In the genomic region with DNA sequence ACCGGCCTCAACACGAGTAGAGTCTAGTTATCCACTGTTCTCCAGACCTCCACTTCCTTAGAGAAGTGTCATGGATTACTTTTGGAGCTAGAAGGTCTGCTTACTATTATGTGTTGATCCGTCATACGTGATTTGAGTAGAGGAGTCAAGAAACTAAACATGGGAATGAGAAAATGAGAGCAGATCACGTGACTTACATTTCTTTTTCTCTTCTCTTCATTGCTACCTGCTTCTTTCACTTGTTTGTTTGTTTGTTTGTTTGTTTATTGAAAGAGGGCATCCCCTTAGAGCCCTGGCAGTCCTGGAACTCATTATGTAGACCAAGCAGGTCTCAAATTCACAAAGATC, we compare ENCODE assay signal across 24 mouse cellular contexts. TPM values are rescaled to one million over a fixed set of nuclear protein-coding genes. Genes with fewer than 3 reads are reported as not detected.
DNase-seq lines count a peak whose midpoint lies in the region; ATAC-seq and TF ChIP-seq lines count a peak whose summit lies in the region.
"Had no signal": no experiment of that assay in that cellular context is flagged by ENCODE, and none has a peak within 500 bp of the region (broad histone marks: within the 10 kb centered on the region; RNA-seq: fewer than 3 reads in every experiment).

No protein-coding gene starts in this region.

- no peak for TF ChIP-seq RAD21 in CH12.LX (IDR thresholded peaks at IDR 0.05; ENCODE audit: low read depth, low read length)

- 0 out of 2 replicates have a peak overlapping the region, but pooled peaks have one; percentile 24 for H3K9ac ChIP-seq in kidney, embryonic 16.5 days (replicated peaks; ENCODE audit: low read length)
- no peak overlapping the region for H3K9ac ChIP-seq in CH12.LX (ENCODE audit: insufficient read depth, low read depth)
- H3K9ac ChIP-seq: embryonic facial prominence, embryonic 12.5 days; forebrain, embryonic 13.5 days; heart, embryonic 15.5 days; hindbrain, embryonic 13.5 days had no signal

- in situ Hi-C loops in CH12.LX (cut with MboI; ENCODE audit: low pct_ligation_motif_present, low pct_unique_long_range_greater_than_20kb, low sequenced_read_pairs), result loop anchor here (10.0 kb wide), 1 partner anchor 302 kb away; no protein-coding TSS in a partner anchor

- no peak for TF ChIP-seq EP300 in CH12.LX (IDR thresholded peaks at IDR 0.05; ENCODE audit: low read length)

- H3K4me1 ChIP-seq in kidney, embryonic 16.5 days (ENCODE audit: insufficient read depth, low read length), result no peaks in the 10 kb centered on the region
- peaks cover 5 to 18% of the 10 kb centered on the region in 2 experiments; a peak in 3 of 4 replicates for H3K4me1 ChIP-seq in CH12.LX (ENCODE audit: control insufficient read depth in 1 of 2, insufficient read depth in 2 of 2)
- H3K4me1 ChIP-seq: forebrain, embryonic 13.5 days; heart, embryonic 15.5 days; hindbrain, embryonic 13.5 days had no signal

- ATAC-seq in kidney, embryonic 16.5 days (ENCODE audit: low FRiP score, low TSS enrichment), result no peak

- dilution Hi-C loops in CH12.LX (cut with MboI; ENCODE audit: extremely low pct_ligation_motif_present, extremely low pct_unique_long_range_greater_than_20kb, low sequenced_read_pairs), result loop anchor here (25.0 kb wide), 1 partner anchor 369 kb away; a partner anchor contains a TSS

- H3K27ac ChIP-seq in kidney, embryonic 16.5 days (ENCODE audit: low read length), result no peak overlapping the region
- H3K27ac ChIP-seq in CH12.LX (ENCODE audit: insufficient read depth, low read depth), result no peak overlapping the region
- H3K27ac ChIP-seq: forebrain, embryonic 13.5 days; heart, adult 2 months; heart, embryonic 15.5 days; hindbrain, embryonic 13.5 days; hindbrain, postnatal 0 days had no signal

- H3K9me3 ChIP-seq in kidney, embryonic 16.5 days (ENCODE audit: low read length), result no peaks in the 10 kb centered on the region
- H3K9me3 ChIP-seq in CH12.LX (replicated peaks; ENCODE audit: low read length), result no peaks in the 10 kb centered on the region
- H3K9me3 ChIP-seq: embryonic facial prominence, embryonic 12.5 days; forebrain, embryonic 13.5 days; heart, embryonic 15.5 days; hindbrain, embryonic 13.5 days had no signal

- no peak overlapping the region for H3K4me3 ChIP-seq in kidney, embryonic 16.5 days (ENCODE audit: low read length)
- no peak overlapping the region for H3K4me3 ChIP-seq in CH12.LX (replicated peaks in 1 of 3; ENCODE audit: low read depth in 2 of 3, low read length in 2 of 3, poor library complexity in 1 of 3)
- H3K4me3 ChIP-seq: embryonic facial prominence, embryonic 12.5 days; forebrain, embryonic 13.5 days; heart, adult 2 months; heart, embryonic 15.5 days; hindbrain, embryonic 13.5 days had no signal

- TF ChIP-seq CTCF in CH12.LX (conservative IDR thresholded peaks at IDR 0.05 in 1 of 2, IDR thresholded peaks at IDR 0.05 in 1 of 2; ENCODE audit: low read depth in 2 of 2, low read length in 2 of 2), result no peak

- H3K79me2 ChIP-seq in CH12.LX (replicated peaks; ENCODE audit: control insufficient read depth, extremely low read depth, insufficient read depth, poor library complexity, severe bottlenecking), result no peaks in the 10 kb centered on the region

- H3K4me2 ChIP-seq in kidney, embryonic 16.5 days (replicated peaks; ENCODE audit: low read depth, low read length), result no peak overlapping the region
- peak overlapping the region; percentile 60 for H3K4me2 ChIP-seq in CH12.LX (ENCODE audit: insufficient read depth, low read depth, poor library complexity, severe bottlenecking)
- H3K4me2 ChIP-seq: embryonic facial prominence, embryonic 12.5 days; forebrain, embryonic 13.5 days; heart, embryonic 11.5 days; heart, embryonic 15.5 days; hindbrain, embryonic 13.5 days had no signal

- WGBS in kidney, embryonic 16.5 days, result 89% methylated on average over 5 of the region's 5 CpGs

- no peak for TF ChIP-seq POLR2A in CH12.LX (IDR thresholded peaks at IDR 0.05; ENCODE audit: low read depth, low read length)

- no peaks in the 10 kb centered on the region for H3K36me3 ChIP-seq in kidney, embryonic 16.5 days (ENCODE audit: insufficient read depth, low read length)
- H3K36me3 ChIP-seq in CH12.LX (replicated peaks in 1 of 2; ENCODE audit: control insufficient read depth in 1 of 2, insufficient read depth in 1 of 2, low read length in 1 of 2), result no peaks in the 10 kb centered on the region
- H3K36me3 ChIP-seq: embryonic facial prominence, embryonic 12.5 days; heart, embryonic 15.5 days; hindbrain, embryonic 13.5 days had no signal

- no peak for DNase-seq in kidney, postnatal 36 days
- DNase-seq in CH12.LX (ENCODE audit: extremely low read depth) (no peak), R1 (ENCODE audit: low read depth, low spot score) (peak; percentile 48)
- no peak for DNase-seq in embryo, embryonic 10.5 days (ENCODE audit: low spot score)
- no peak for DNase-seq in right cerebral cortex, postnatal 14 days
- no peak for DNase-seq in frontal cortex, postnatal 14 days (ENCODE audit: low spot score in 2 of 2)
- DNase-seq: adrenal gland, adult 8-10 months; adrenal gland, postnatal 36 days; cerebellum, adult 2 months; cerebellum, postnatal 10 days had no signal

- H3K27me3 ChIP-seq in kidney, embryonic 16.5 days (ENCODE audit: insufficient read depth, low read length), result no peaks in the 10 kb centered on the region
- no peaks in the 10 kb centered on the region for H3K27me3 ChIP-seq in CH12.LX (replicated peaks)
- H3K27me3 ChIP-seq: embryonic facial prominence, embryonic 12.5 days; heart, embryonic 15.5 days; Patski had no signal

TF ChIP-seq in CH12.LX, 34 proteins besides CTCF, POLR2A, EP300 and RAD21:
- peak; percentile 46 for TF ChIP-seq USF1 (IDR thresholded peaks at IDR 0.05; ENCODE audit: low read depth, low read length)
- TF ChIP-seq JUND (conservative IDR thresholded peaks at IDR 0.05; ENCODE audit: low read depth, low read length), result no peak
- peak; percentile 72 for TF ChIP-seq BHLHE40 (IDR thresholded peaks at IDR 0.05; ENCODE audit: low read depth, low read length)
- TF ChIP-seq HCFC1 (IDR thresholded peaks at IDR 0.05; ENCODE audit: low read depth, low read length), result no peak
- peak; percentile 55; the same call in 1 of the 2 replicates for TF ChIP-seq USF2 (conservative IDR thresholded peaks at IDR 0.05; ENCODE audit: low read depth, low read length)

RNA-seq across cellular contexts. Expression of a gene that starts 11.5 kb away (rescaled TPM):
- polyA plus RNA-seq in kidney, embryonic 16.5 days (2015; fragmentation: Nextera tagmentation; extraction: Ambion mirVana), result 25.4 and 26.9 TPM in 2 replicates
- total RNA-seq in CH12.LX (2012; rRNA removed) (21.2 and 24.4 TPM in 2 replicates), CH12.LX (2014; rRNA removed) (38.8 and 42.5 TPM in 2 replicates)
- polyA plus RNA-seq in CH12.LX (2012; ENCODE audit: insufficient read length, low read depth), result 24.7 and 31.5 TPM in 2 replicates

RNA-seq across cellular contexts. Expression of a gene that starts 49.8 kb away (rescaled TPM):
- 0.13 TPM in 1 of 2 replicates, not detected in the other for polyA plus RNA-seq in kidney, embryonic 16.5 days (2015; fragmentation: Nextera tagmentation; extraction: Ambion mirVana)
- total RNA-seq in CH12.LX (2012; rRNA removed) (not detected in 2 replicates), CH12.LX (2014; rRNA removed) (0.07 TPM in 1 of 2 replicates, not detected in the other)
- polyA plus RNA-seq in CH12.LX (2012; ENCODE audit: insufficient read length, low read depth), result 0.16 TPM in 2 replicates
- total RNA-seq: adrenal gland, postnatal 36 days; gastrocnemius, adult 8-10 months; gastrocnemius, postnatal 4 days; heart, adult 2 months; heart, postnatal 14 days; hematopoietic stem cell, adult 5-6 weeks had no signal
- polyA plus RNA-seq: heart, adult 2 months; heart, embryonic 15.5 days; intestine, embryonic 14.5 days; Patski had no signal
